Mouse (Mus musculus) right cerebral cortex, adult 2 months (tissue): ENCODE measurements at regions not wholly inside any gene's neighbourhood (a gene's known extent, or its start where the extent isn't known, plus 50 kb on each side); places are given as distances from the start of the nearest gene placed in this dataset.
A peak's percentile ranks its signal among the peaks of the same experiment; 100 is the strongest.

Source experiments
- DNase-seq, 2 experiments: peaks; one replicate each; pipeline ENCODE4 v3.0.0; 2021 to 2022; ENCODE audit warnings: low spot score in 2 of 2

DNA sequence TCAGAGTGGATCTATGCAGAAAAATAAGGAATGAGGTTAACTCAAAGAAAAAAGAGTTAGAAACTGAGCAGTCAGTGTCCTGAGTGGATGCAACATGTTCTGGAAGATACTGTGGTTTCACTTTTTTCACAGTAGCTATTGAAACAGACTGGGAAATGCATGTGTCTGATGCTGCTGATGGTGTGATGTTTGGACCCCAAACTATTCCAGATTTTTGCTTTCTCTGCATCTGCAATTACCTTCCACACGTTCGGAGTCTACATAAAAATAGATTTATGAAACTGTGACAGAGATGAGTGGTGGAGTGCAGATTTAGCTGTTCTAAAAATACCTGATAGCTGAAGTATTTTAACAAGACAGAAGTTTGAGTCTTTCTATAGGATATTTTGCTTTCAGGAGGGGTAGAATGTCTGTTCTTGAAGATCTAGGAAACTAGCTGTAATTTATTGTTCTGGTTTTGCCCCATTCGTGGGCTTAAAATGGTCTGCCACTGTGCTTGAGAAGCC is 545.3 kb downstream of the Stim2 start:
- peak in 1 of 2 experiments; percentile 6 for DNase-seq

DNA sequence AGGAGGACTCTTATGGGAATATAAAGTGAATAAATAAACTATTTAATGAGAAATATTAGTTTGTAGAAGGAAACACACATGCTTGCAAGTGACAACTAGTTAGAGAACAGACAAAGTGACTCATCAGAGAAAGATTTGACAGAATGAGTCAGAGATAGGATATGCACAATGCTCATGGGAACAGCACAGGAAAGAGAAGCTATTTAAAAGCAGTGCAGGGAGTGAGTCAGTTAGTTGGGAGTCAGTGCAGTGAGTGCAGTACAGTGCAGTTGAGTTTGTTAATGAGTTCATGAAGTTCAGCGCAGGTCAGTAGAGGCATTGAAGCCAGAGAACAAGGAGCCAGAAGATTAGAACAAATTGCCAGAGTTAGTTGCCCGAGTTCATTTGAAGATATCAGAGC is 580.2 kb downstream of the Stim2 start:
- no peak for DNase-seq

DNA sequence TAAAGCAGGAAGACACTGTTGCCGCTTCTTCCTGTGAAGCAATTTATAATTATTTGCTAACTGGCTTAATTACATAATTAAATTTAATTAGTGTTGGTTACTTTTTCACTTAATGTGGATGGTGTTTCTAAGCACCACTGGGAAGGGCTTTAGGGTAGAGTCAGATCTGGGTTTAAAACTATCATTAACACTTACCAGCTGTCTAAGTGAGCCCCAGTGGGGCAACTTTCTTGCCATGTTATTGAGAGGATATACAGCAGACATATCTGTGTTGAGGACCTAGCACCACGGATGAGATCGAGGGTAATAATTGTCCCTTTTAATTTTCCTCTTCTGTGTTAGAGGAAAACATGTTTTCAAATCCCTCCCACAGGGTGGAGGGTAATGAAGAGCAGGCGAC is 581.2 kb downstream of the Stim2 start:
- DNase-seq = no peak

DNA sequence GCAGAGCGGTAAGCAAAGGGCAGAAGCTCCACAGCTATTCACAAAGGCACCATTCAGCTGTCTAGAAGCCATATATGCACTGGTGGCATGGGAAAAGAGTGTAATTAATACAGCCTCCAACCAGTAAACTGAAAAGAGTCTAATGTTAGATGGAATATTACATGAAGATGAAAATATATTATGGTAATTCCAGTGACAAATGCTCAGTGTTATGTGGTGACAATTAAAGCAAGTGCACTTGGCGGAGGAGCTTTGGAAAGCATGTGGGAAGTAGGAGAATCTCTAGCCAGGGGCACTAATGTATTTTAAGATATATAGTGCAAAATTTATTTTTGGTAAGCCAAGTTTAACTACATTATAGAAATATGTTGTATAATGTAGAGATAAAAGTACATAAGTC is 583.9 kb downstream of the Stim2 start:
- no peak for DNase-seq

DNA sequence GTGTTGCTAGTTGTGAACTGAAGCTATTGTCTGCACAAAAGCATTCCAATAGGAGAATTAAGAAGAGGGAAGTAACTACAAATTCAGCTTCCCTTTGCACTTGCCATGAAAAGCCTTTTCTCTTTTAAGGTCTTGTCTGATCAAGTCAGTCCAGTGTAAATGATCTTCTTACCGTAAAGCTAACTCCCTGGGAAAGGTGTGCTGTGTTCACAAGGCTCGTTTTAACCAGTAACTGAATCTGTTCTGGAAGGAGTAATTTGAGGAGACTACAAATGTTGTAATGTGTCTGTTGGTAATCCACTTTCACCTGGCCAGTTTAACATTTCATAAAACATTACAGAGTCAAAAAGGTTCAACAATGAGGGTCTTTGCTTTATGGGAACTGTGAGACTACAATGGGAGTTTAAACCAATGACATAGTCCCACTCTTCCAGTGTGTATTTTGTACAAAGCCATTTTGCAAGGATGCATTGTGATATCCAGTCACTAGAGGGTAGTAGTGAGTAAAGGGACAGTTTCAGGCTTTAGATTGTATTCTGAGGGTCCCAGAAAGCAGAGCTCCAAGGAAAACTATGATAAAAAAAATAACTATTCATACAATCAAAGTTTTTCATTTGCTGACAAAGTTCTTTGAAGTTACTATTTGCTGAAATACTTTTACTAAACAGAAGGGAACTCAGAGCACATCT is 590.2 kb downstream of the Stim2 start:
- DNase-seq = no peak

DNA sequence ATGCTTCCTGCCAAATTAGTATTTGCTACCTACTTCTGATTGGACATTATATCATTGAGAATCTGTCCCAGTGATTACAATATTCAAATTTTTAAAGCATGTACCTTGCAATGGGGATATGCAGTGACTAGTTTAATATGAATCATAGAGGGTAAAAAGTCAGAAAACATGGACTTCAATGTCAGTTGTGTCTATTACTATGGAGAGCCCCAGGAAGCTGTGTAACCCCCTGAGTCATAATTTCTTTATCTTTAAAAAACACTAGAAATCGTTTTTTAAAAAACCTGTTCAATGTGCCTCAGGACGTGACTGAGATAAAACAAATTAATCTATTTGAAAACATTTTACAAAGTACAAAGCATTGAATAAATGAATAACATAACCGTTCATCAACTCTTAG is 612.7 kb downstream of the Stim2 start:
- DNase-seq = no peak

DNA sequence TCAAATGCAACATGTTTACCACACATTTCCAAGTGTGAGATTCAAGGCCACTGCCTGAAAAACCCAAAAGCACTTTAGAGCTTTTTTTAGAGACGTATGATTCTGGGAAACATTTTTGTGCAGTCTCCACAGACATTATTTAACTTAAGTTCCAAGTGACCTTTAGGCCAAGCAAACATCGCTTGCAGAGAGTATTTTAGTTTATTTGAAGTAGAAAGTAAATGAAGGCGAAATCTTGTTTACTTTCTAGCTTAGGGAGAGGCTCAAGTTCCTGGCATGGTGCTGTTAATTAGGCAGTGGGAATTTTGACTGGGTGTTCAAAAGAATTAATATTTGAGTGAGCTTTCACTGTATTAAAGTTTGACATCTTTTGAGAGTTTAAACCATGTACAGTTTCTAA is 624.4 kb downstream of the Stim2 start:
- no peak for DNase-seq

DNA sequence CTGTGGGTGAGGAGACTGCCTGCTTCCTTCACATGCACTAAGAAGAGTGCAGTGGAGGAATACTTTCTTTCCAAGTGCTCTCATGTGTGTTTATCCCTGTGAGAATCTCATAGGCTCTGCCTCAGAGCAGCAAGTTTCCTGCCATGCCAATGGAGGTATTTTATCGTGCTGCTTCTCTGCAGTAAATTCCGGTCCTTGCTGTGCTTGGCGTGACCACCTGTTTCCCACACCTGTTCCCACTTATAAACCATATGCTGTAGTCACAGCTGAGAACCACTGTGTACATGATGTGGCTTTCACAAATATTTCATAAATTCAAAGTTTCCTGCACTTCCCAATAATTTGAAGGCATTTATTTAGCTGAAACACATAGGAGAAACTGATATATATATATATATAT is 634.0 kb downstream of the Stim2 start:
- no peak for DNase-seq
